Mouse (Mus musculus) heart, embryonic 16.5 days (tissue): ENCODE data around the gene Sorcs2. TPM values are rescaled to one million over a fixed set of nuclear protein-coding genes. Genes with fewer than 3 reads are reported as not detected.

Source experiments
- ATAC-seq: fragments of 200-750 bp; cut with Nextera tagmentation; replicated peaks from 2 replicates; pipeline ENCODE4 v1.8.0; 2017; ENCODE audit warnings: moderate number of reproducible peaks; ENCODE audit not compliant: insufficient read depth, low FRiP score; ENCODE audit errors: extremely low read depth
- H3K27ac ChIP-seq: fragments of 300-500 bp; sonication (generic); 2 replicates; pipeline ENCODE4 v1.5.1; 2014; ENCODE audit warnings: mild to moderate bottlenecking, low read length, control low read depth, moderate library complexity
- H3K27me3 ChIP-seq: fragments of 300-500 bp; sonication (generic); 2 replicates; pipeline ENCODE4 v1.6.1; 2014; ENCODE audit warnings: low read length, mixed read lengths; ENCODE audit not compliant: control insufficient read depth, insufficient read depth
- H3K36me3 ChIP-seq: fragments of 300-500 bp; sonication (generic); 2 replicates; pipeline ENCODE4 v1.6.1; 2014; ENCODE audit not compliant: control insufficient read depth, insufficient read depth
- H3K4me1 ChIP-seq: fragments of 300-500 bp; sonication (generic); 2 replicates; pipeline ENCODE4 v1.6.1; 2014; ENCODE audit warnings: low read length, mixed read lengths; ENCODE audit not compliant: control insufficient read depth, insufficient read depth
- H3K4me2 ChIP-seq: fragments of 300-500 bp; sonication (generic); 2 replicates; pipeline ENCODE4 v1.6.1; 2014; ENCODE audit warnings: low read depth, mild to moderate bottlenecking, control low read depth, low read length
- H3K4me3 ChIP-seq: fragments of 300-500 bp; sonication (generic); 2 replicates; pipeline ENCODE4 v1.5.1; 2014; ENCODE audit warnings: mild to moderate bottlenecking, control low read depth, low read length
- H3K9ac ChIP-seq: fragments of 300-500 bp; sonication (generic); 2 replicates; pipeline ENCODE4 v1.6.1; 2014; ENCODE audit warnings: low read length, control low read depth
- H3K9me3 ChIP-seq: fragments of 300-500 bp; sonication (generic); replicated peaks from 2 replicates; pipeline ENCODE4 v1.6.1; 2016; ENCODE audit warnings: low read length; ENCODE audit not compliant: control insufficient read depth
- WGBS: fragments of 180-500 bp; shearing (Covaris S2); extraction: QIAGEN DNeasy Blood & Tissue Kit; methylation state at CpG from one replicate; pipeline ENCODE4 v1.1.7; 2014; 5-methylcytosine and 5-hydroxymethylcytosine counted together
- polyA plus RNA-seq: library from polyadenylated mRNA; unstranded; fragments of >200 nt; fragmentation: Nextera tagmentation; extraction: Ambion mirVana; gene quantifications from 2 replicates; pipeline ENCODE4 v1.2.1, GENCODE M21; 2015

The Sorcs2 gene
- polyA plus RNA-seq, 1 experiment from 2014 or later, result 8.2 TPM

DNA sequence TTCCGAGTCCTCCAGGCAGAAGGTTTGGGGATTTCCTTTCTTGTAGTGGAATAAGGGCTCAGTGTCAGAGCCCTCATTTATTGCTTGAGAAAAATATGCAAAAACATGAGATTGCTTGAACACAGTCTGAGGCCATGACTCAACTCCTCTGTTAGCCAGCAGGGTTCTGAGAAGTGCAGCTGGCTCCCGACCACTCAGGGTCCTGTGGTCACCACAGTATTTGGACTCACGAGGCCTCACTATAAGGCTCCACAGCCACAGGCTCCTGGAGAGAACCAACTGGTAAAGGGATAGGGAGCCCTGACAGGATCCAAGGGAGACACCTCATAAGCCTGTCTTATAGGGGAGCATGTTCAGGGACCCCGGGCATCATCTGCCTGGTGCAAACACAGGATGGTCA is 15.2 kb downstream of the Sorcs2 start:
- H3K9me3 ChIP-seq, result no peaks in the 10 kb centered on the region
- no peaks in the 10 kb centered on the region for H3K27me3 ChIP-seq
- H3K4me2 ChIP-seq, result no peak overlapping the region
- ATAC-seq, result no peak
- H3K36me3 ChIP-seq, result no peaks in the 10 kb centered on the region
- H3K9ac ChIP-seq, result no peak overlapping the region
- 77% methylated on average over 4 of the region's 4 CpGs for WGBS
- H3K4me3 ChIP-seq, result no peak overlapping the region
- H3K4me1 ChIP-seq, result peaks cover 50% of the 10 kb centered on the region
- no peak overlapping the region for H3K27ac ChIP-seq

DNA sequence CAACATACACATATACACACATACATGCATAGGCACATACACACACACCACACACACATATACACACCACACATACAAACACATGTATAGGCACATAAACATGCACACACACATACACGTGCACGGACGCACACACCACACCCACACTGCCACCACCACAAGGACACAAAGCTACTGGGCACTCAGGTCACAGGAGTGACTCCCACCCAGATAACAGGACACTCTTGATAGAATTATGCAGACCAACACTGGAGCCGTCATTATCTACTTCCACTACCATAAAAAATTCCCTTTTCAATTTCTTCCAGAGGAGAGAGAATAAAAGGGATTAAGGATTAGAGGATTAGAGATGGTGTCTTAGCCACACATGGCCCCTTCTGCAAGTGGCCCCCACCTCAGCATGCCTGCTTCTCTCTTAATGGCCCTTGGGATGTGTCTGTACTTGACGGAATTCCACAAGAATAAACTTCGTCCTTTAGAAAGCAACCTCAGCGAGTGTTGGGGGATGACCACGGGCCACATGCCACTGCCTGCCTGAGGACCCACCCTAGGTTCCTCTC is 15.7 kb downstream of the Sorcs2 start:
- Histone ChIP-seq H3K27me3 (no peaks in the 10 kb centered on the region), H3K9me3 (no peaks in the 10 kb centered on the region), H3K4me2 (no peak overlapping the region), H3K9ac (no peak overlapping the region), H3K4me3 (no peak overlapping the region), H3K4me1 (peaks cover 55% of the 10 kb centered on the region), H3K36me3 (no peaks in the 10 kb centered on the region), H3K27ac (no peak overlapping the region)
- WGBS, result 58% methylated on average over 8 of the region's 8 CpGs
- ATAC-seq, result no peak

DNA sequence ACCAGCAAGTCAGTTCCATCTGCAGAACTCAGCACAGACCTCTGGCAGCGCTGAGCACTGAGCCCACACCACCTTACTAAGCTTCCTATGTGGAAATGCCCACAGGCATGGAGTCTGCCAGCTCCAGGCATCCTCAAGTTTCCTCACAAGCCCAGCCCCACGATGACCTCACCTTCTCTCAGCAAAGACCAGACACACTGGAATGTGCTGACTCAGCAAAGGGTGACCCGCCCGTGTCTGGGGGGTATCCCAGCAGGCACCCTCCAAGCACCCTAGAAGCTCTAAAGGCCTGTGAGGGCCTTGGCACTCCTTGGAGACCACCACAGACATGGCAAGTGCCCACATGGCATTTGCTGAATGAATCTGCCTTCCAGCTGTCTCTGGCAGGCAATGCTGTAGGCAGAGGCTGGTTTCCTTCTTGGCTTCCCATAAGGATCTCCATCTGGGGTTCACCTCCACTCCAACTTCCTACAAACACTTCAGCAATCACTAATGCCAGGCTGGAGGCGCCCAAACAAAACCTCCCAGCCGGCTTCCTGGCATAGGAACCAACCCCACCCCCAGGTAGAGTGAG is 17.9 kb downstream of the Sorcs2 start:
- WGBS, result 53% methylated on average over 6 of the region's 6 CpGs
- peaks cover 47% of the 10 kb centered on the region for H3K4me1 ChIP-seq

DNA sequence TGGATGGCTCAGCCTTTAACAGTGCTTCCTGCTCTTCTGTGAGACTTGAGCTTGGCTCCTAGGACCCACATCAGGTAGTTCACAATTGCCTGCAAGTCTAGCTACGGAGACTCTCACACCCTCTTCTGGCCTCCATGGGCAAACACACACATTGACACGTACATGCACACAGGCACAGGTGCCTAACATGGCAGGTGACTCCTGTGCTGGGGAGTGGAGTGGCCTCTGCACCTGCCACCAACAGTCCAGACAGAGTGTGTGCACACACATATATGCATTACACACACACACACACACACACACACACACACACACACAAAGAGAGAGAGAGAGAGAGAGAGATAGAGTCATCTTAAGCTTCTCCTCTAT is 19.6 kb downstream of the Sorcs2 start:
- ATAC-seq, result no peak
- 86% methylated on average over 2 of the region's 2 CpGs for WGBS

More for the DNA sequence above, 17.9 kb downstream of the Sorcs2 start:
- H3K27me3 ChIP-seq, result no peaks in the 10 kb centered on the region
- H3K4me2 ChIP-seq, result no peak overlapping the region
- ATAC-seq, result no peak
- H3K9ac ChIP-seq, result no peak overlapping the region
- H3K27ac ChIP-seq, result no peak overlapping the region
- no peaks in the 10 kb centered on the region for H3K9me3 ChIP-seq
- no peak overlapping the region for H3K4me3 ChIP-seq
- H3K36me3 ChIP-seq, result no peaks in the 10 kb centered on the region

DNA sequence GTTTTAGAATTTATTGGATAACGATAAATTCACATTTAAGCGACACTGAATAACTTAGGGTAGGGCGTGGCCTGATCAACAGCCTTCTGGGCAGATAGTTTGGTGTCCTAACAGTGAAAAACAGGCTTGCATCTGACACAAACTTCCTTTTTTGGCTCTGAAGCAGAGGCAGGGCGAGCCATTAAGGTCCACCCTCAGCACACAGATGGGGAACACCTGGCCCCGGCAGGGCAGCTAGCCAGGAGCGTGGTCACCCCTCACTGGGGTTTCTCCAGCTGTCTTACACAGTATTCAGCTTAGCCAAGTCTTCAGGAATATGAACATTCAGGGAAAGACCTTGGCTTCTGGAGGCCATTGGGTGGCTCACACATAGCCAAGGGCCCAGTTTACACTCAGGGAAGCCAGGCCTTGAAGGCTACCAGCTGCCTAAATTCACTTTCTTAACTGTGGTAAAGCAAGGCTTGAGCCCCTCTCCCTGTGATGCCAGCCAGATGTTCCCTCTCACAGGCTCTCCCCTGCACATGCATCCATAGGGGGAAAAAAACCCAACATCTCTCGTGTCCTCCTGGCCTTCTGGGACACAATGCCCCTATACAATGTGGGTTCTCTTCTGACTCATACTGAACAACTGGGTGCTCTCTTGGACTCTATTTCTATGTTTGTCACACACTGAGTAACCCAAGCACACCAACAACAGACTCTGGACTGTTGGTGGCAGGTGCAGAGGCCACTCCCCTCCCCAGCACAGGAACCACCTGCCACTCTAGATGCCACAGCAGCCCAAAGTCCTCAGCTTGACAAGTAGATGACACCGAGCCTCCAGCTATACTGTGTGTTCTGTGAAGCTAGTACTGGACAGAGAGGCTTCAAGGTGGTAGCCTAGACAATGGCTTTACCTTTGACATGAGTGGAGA is 20.2 kb downstream of the Sorcs2 start:
- Histone ChIP-seq H3K4me3 (no peak overlapping the region), H3K4me1 (peaks cover 47% of the 10 kb centered on the region), H3K9ac (no peak overlapping the region), H3K27me3 (no peaks in the 10 kb centered on the region), H3K9me3 (no peaks in the 10 kb centered on the region), H3K27ac (peak overlapping the region; percentile 73), H3K36me3 (no peaks in the 10 kb centered on the region), H3K4me2 (no peak overlapping the region)
- ATAC-seq, result 0 out of 2 replicates have a peak, but pooled peaks have one; percentile 13
- 72% methylated on average over 8 of the region's 8 CpGs for WGBS

More for the DNA sequence above, 19.6 kb downstream of the Sorcs2 start:
- H3K27ac ChIP-seq, result no peak overlapping the region
- H3K4me1 ChIP-seq, result peaks cover 46% of the 10 kb centered on the region
- no peaks in the 10 kb centered on the region for H3K9me3 ChIP-seq
- no peaks in the 10 kb centered on the region for H3K27me3 ChIP-seq
- no peak overlapping the region for H3K9ac ChIP-seq
- no peak overlapping the region for H3K4me3 ChIP-seq
- no peaks in the 10 kb centered on the region for H3K36me3 ChIP-seq
- H3K4me2 ChIP-seq, result no peak overlapping the region

DNA sequence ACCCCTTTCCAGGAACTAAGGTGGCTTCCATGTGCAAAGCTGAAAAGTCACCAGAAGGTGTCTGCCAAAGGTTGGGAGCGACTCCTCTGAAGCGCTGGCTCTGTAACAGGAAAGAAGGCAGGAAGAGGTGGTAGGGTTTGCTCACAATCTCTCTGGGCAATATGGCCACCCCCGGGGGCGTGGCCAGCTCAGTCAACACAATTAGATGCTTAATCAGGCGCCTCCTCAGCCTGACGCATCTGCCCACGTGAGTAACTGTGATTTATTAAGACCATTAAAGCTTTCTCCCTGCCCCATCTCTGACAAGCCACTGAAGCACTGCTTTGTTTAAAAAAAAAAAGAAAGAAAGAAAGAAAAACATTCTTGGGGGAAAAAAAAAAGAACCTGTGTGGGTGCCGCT is 22.1 kb downstream of the Sorcs2 start:
- WGBS, result 61% methylated on average over 8 of the region's 8 CpGs
- H3K27me3 ChIP-seq, result no peaks in the 10 kb centered on the region
- H3K27ac ChIP-seq, result no peak overlapping the region
- no peaks in the 10 kb centered on the region for H3K9me3 ChIP-seq
- no peak overlapping the region for H3K4me3 ChIP-seq
- ATAC-seq, result no peak
- no peaks in the 10 kb centered on the region for H3K36me3 ChIP-seq
- no peak overlapping the region for H3K4me2 ChIP-seq
- peaks cover 61% of the 10 kb centered on the region for H3K4me1 ChIP-seq
- no peak overlapping the region for H3K9ac ChIP-seq

DNA sequence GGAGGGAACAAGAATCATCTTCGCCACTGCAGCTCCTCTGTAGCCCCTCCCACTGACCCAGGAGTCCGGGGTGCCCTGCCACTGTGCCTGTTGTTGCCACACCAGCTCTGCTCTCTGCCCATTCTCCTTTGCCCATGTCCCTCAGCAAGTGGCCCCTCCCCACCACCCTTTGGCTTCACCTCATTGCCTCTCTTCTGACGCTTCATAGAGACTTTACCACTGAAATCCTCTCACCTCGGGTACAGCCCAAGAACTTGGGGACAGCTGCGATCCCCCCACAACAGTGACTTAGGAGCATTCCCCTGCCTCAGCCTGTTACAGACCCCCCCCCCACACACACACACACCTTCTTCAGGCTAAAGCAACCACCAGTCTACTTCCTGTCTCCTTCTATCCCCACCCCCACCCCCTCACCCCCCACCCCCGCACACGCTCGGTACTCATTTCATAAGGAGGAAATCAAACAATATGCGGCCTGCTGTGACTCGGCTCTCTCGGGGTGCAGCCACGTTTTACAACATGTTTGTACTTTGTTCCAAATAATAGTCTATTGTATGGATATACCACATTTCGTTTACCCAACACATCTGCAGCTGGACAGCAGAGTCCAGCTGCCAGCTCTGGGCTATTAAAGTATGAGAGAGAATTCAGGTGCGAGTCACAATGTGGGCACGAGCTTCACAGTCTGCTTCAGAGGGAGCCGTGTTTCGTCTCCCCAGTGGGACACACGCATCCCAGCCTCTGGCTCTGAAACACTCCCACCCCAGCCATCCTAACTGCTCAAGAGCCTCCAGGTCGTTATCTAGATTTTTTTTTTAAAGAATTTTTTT is 23.5 kb downstream of the Sorcs2 start:
- H3K27ac ChIP-seq, result peak overlapping the region; percentile 31; the same call in 1 of the 2 replicates
- H3K4me2 ChIP-seq, result no peak overlapping the region
- no peak for ATAC-seq
- peak overlapping the region; percentile 5; the same call in 1 of the 2 replicates for H3K9ac ChIP-seq
- WGBS, result 60% methylated on average over 19 of the region's 19 CpGs
- no peaks in the 10 kb centered on the region for H3K9me3 ChIP-seq
- H3K4me1 ChIP-seq, result peaks cover 61% of the 10 kb centered on the region
- no peaks in the 10 kb centered on the region for H3K36me3 ChIP-seq
- H3K27me3 ChIP-seq, result no peaks in the 10 kb centered on the region
- H3K4me3 ChIP-seq, result no peak overlapping the region

DNA sequence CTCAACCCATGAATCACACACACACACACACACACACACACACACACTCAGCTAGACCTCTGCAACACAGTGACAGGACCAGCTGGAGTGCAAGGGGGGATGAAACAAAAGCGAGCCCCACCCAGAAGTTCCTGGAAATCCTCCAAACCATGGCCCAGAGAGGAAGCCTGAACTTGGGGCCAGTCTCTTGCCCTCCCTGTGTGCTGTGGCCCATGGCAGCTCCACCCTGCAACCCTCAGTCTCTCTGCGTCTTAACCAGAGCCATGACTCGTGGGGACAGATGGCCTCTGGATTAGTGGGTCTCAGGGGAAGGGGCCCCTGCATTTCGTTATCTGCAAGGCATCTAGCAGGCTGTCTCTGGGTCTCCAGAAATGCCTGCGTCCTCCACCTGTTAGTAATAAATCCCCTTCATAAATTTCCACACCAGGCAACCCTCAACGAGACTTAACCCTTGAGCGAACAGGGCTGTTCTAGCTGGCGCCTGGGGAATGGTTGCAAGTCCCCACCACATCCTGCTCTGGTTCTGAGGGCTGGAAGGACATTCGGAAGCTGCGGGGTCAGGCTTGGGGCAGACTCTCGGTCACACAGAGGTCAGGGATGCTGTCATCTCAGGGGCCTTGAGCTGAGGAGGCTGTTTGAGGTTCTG is 24.6 kb downstream of the Sorcs2 start:
- H3K4me2 ChIP-seq, result no peak overlapping the region
- no peaks in the 10 kb centered on the region for H3K27me3 ChIP-seq
- 0 out of 2 replicates have a peak, but pooled peaks have one; percentile 11 for ATAC-seq
- WGBS, result 29% methylated on average over 11 of the region's 11 CpGs
- no peaks in the 10 kb centered on the region for H3K36me3 ChIP-seq
- H3K4me1 ChIP-seq, result peaks cover 63% of the 10 kb centered on the region
- no peaks in the 10 kb centered on the region for H3K9me3 ChIP-seq
- H3K4me3 ChIP-seq, result no peak overlapping the region
- H3K27ac ChIP-seq, result peak overlapping the region; percentile 17; the same call in 1 of the 2 replicates
- peak overlapping the region; percentile 53; the same call in 1 of the 2 replicates for H3K9ac ChIP-seq
